Mouse (Mus musculus): ENCODE data around the gene Nipal4.

Gene Nipal4

DNA sequence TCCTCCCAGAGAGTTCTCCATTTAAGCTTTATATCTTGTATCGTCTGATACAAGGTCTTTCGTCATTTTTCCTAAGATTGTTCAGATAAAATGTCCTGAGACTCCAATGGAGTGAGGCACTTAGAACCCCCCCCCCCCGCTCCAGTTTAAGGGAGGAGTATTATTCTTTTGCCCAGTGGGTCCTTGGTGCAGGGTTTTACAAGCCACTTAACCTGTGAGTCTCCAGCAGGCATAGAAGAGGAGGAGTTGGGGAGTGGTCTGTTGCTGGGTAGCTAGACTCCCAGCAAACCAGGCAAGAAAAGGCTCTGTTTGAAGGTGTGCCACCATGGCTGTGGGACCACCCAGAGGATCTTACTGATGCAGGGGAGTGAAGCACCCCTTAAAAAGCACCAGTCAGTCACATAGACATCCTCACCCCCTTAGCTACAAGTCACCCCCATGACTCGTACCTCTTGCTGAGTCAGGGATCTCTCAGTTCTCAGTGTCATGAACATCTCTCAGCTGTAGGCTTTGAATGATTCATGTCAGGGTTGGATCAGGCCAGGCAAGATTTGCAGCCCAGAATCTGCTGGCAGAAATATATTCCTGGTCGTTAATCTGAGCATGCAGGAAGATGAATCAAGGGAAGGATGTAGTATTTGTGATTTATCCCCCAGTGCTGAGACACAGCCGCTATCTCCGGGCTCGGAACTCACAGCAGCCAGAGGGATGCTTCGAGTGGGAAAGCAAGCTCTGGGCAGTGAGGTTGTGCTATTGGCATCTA is 50.7 kb downstream of the Nipal4 start:
- DNase-seq (ENCODE audit: low spot score in 2 of 2) = no peak

DNA sequence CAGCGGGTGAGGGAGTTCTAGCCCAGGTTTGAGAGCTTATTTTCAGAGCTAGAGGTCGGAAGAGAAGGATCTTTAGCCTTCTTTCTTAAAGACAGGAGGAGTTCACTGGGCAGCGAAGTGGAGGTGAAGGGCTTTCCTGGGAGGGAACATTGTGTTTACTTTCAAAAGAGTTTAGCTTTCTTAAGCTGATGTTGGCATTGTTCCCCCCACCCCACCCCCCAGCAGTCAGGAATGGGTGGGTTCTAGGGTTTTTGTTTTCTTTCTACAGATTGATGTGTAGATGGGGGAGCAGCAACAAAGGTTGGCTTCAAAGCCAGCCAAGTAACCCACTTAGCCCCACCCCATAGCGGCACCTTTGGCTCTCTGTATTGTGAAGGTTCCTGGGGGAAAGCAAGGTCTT is 51.3 kb downstream of the Nipal4 start:
- no peak for DNase-seq (ENCODE audit: low spot score in 2 of 2)

DNA sequence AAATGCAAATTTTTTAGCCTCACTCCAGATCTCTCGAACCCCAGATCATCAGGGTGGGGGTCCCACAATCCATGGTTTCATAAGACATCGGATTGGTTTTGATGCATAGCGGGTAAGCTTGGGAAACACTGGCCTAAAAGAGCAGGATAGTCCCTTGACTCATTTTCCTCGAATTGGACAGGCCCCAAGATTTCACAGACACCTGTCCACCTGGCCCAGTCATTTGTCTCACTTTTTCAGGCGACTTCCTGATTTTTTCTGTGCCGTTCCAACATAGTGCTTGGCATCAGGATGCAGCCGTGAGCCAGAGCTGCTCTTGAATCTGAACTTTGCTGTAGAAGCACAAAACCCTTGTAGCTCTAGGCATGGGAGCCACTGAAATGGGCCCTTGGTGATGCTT is 52.1 kb downstream of the Nipal4 start:
- DNase-seq (ENCODE audit: low spot score in 2 of 2) = no peak

DNA sequence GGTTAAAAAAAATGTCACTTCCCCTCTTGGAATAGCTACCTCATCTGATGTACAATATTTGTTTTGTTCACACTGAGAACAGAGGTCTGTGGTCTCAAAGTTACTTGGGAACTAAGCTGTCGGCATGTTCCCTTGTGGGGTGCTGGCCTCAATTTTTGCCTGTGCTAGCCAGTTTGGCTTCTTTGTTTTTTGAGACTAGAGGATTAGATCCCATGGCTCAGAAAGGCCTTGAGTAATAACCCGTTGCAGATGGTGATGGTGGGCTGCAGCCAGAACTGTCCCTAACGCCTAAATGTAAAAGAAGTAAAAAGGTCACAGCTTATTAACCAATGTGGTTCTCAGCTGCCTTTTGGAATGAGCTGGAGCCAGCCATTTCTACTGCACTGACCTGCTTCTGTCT is 53.1 kb downstream of the Nipal4 start:
- no peak for DNase-seq (ENCODE audit: low spot score in 2 of 2)

DNA sequence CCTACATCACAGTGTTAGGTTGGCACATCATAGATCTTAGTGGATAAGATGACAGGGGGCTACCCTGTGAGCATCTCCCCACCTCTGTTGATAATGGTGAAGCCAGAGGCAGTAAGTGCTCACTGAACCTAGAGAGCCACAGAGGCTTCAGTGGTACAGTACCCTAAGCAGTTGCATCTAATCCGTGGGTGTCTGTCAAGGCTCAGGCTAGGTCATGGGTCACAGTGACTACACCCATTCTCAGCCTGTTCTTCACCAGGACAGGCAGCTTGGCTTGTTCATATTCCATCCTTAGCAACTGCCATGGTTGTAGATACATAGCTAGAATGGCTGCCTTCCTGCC is 55.4 kb downstream of the Nipal4 start:
- no peak for DNase-seq (ENCODE audit: low spot score in 2 of 2)

DNA sequence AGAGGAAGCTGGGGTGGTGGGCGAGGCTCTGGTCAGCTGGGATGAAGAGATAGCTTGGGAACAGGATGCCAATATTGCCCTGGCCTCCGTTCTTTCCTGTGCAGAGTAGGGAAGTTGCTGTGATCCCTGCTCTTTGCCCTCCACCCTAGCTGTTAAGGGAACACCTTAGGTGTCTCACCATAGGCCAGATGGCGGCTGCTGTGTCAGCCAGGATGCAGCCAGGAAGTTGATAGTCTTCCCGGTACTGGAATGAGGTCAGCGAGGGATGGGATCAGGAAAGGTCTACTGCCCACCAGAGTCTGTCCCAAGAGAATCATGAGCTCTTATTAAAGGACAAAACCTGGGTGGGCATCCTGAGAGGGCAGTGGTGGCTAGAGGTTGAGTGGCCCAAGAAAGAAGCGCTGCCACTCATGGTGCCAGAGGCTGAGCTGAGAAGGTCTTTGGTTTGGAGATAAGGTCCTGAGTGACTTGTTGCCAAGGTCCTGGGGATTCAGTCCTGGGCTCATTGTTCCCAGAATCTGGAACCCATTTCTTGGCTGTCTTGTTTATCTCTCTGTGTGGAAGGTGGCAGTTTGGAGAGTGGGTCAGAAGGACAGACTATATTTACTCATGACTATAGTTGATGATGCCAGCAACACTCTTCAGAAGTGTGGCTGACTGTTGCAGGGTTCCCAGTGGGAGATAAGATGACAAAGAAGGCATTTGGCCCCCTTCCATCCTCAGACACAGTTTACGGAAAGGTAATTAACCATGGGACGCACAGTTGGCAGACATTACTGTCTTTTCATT is 56.0 kb downstream of the Nipal4 start:
- DNase-seq (ENCODE audit: low spot score in 2 of 2) = no peak

DNA sequence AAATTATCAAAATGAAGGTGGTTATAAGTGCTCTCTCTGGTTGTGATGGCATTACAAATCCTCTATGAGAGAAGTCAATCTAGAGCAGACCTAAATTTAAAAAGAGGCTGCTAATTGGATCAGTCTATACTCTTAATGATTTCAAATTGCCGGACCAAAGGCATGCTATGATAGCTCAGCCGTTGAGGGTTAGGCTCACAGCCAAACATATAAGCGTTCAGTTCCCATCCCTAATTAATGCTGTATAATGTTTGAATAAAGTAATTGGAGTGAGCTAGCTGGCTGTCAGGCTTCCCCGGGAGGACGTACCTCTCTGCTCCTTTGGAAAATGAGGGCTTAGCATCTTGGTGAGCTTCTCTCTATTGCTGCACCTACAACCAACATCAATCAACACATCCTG is 57.1 kb downstream of the Nipal4 start:
- DNase-seq (ENCODE audit: low spot score in 2 of 2) = no peak

DNA sequence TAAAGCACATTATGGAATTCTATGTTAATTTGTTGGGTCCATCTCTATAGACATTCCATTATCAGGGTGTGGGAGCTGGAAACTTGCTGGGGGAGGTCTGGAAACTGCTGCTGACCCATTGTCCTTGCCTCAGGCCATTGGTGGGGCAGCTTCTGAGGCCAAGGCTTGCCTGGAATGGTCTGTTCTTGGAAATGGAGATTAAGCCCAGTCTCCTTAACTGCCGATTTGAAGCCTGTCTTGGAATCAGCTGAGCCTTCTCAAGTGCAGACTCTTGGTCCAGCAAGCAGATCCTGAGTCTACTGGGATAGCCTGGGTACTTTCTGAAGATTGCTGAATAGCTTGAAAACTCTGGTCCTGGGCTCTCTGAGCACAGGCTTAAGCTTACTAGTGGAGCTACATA is 59.3 kb downstream of the Nipal4 start:
- DNase-seq (ENCODE audit: low spot score in 2 of 2) = no peak

DNA sequence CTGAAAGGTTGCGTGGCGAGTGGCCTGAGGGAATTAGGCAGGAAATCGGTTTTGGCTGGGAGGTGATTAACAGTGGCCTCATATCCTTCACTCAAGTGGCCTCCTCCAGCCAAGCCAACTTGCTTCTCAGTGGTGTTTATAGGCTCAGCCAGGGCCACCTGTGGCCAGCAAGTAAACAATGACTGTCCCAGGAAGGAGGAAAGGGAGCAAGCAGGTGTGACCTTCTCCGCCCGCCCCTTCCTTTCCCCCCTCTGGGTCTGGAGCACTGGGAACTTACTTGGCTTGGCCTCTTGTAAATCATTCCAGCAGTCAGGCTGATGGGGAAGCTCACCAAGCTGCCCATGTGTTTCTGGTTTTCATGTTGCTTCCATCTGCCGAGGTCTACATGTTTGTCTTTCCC is 64.2 kb downstream of the Nipal4 start:
- no peak for DNase-seq (ENCODE audit: low spot score in 2 of 2)

Measured in frontal cortex, postnatal 14 days (tissue).